Mouse (Mus musculus) CH12.LX (cell line): ENCODE measurements around the gene Eef1akmt4. TPM values are rescaled to one million over a fixed set of nuclear protein-coding genes. Genes with fewer than 3 reads are reported as not detected.

Experiments
- DNase-seq: peaks from one replicate; pipeline ENCODE4 v3.0.0-alpha.2; 2013; ENCODE audit errors: extremely low read depth
- H3K27ac ChIP-seq: 2 replicates; pipeline ENCODE4 v1.5.1; 2012; ENCODE audit warnings: low read depth, mild to moderate bottlenecking, control low read depth, moderate library complexity; ENCODE audit not compliant: insufficient read depth
- H3K27me3 ChIP-seq: replicated peaks from 2 replicates; pipeline ENCODE3; 2012; ENCODE audit warnings: inconsistent platforms
- H3K36me3 ChIP-seq, 2 experiments: replicated peaks in 1 of 2; 2 replicates each; pipeline versions ENCODE3 to v1.6.1; 2012; ENCODE audit warnings: inconsistent platforms in 1 of 2, low read length in 1 of 2, mild to moderate bottlenecking in 1 of 2, mixed read lengths in 1 of 2, moderate library complexity in 1 of 2; ENCODE audit not compliant: control insufficient read depth in 1 of 2, insufficient read depth in 1 of 2
- H3K4me1 ChIP-seq, 2 experiments: 2 replicates each; pipeline ENCODE4 v1.6.1; 2012; ENCODE audit warnings: inconsistent platforms in 1 of 2, moderate library complexity in 1 of 2; ENCODE audit not compliant: insufficient read depth in 2 of 2, control insufficient read depth in 1 of 2
- H3K4me2 ChIP-seq: 2 replicates; pipeline ENCODE4 v1.6.1; 2012; ENCODE audit warnings: low read depth, mild to moderate bottlenecking, control low read depth; ENCODE audit not compliant: poor library complexity, insufficient read depth, severe bottlenecking
- H3K4me3 ChIP-seq, 3 experiments: fragments of 150-350 bp in 1 of 3; sonication (generic) in 1 of 3; replicated peaks in 1 of 3; 2 replicates each; pipeline versions ENCODE3 to v1.5.1; 2011 to 2012; ENCODE audit warnings: low read depth in 2 of 3, low read length in 2 of 3, mild to moderate bottlenecking in 2 of 3, moderate library complexity in 2 of 3, control low read depth in 1 of 3, improper control_type of control experiment in 1 of 3, inconsistent platforms in 1 of 3, mixed read lengths in 1 of 3; ENCODE audit not compliant: poor library complexity in 1 of 3
- H3K79me2 ChIP-seq: replicated peaks from 2 replicates; pipeline ENCODE4 v1.6.1; 2012; ENCODE audit warnings: mild to moderate bottlenecking, moderate library complexity; ENCODE audit not compliant: control insufficient read depth, poor library complexity, insufficient read depth, severe bottlenecking; ENCODE audit errors: extremely low read depth
- H3K9ac ChIP-seq: 2 replicates; pipeline ENCODE4 v1.6.1; 2012; ENCODE audit warnings: low read depth, mild to moderate bottlenecking, control low read depth, moderate library complexity; ENCODE audit not compliant: insufficient read depth
- H3K9me3 ChIP-seq: replicated peaks from 2 replicates; pipeline ENCODE3; 2012; ENCODE audit warnings: low read length, inconsistent platforms, mixed read lengths
- CHD2 ChIP-seq: IDR thresholded peaks from 2 replicates; pipeline ENCODE4 v1.6.1; 2011; ENCODE audit warnings: low read length, improper control_type of control experiment
- IRF4 ChIP-seq: IDR thresholded peaks from 2 replicates; pipeline ENCODE4 v1.6.1; 2014; ENCODE audit warnings: low read depth, mild to moderate bottlenecking, inconsistent platforms, low read length, improper control_type of control experiment
- JUND ChIP-seq: conservative IDR thresholded peaks from 2 replicates; pipeline ENCODE4 v1.6.1; 2011; ENCODE audit warnings: low read depth, low read length, improper control_type of control experiment
- KAT2A ChIP-seq: IDR thresholded peaks from 2 replicates; pipeline ENCODE4 v1.6.1; 2012; ENCODE audit warnings: low read length, improper control_type of control experiment, inconsistent platforms; ENCODE audit not compliant: insufficient replicate concordance
- MXI1 ChIP-seq: IDR thresholded peaks from 2 replicates; pipeline ENCODE4 v1.6.1; 2011; ENCODE audit warnings: mild to moderate bottlenecking, low read depth, low read length, improper control_type of control experiment
- SIN3A ChIP-seq: IDR thresholded peaks from 2 replicates; pipeline ENCODE4 v1.6.1; 2012; ENCODE audit warnings: low read length, improper control_type of control experiment, inconsistent platforms
- TBP ChIP-seq: conservative IDR thresholded peaks from 2 replicates; pipeline ENCODE4 v1.6.1; 2011; ENCODE audit warnings: low read depth, low read length, improper control_type of control experiment
- USF1 ChIP-seq: IDR thresholded peaks from 2 replicates; pipeline ENCODE4 v1.6.1; 2014; ENCODE audit warnings: low read depth, mild to moderate bottlenecking, inconsistent platforms, low read length, improper control_type of control experiment
- USF2 ChIP-seq: conservative IDR thresholded peaks from 2 replicates; pipeline ENCODE4 v1.6.1; 2011; ENCODE audit warnings: low read depth, low read length, improper control_type of control experiment
- ZKSCAN1 ChIP-seq: IDR thresholded peaks from 2 replicates; pipeline ENCODE4 v1.6.1; 2012; ENCODE audit warnings: low read depth, inconsistent platforms, low read length, improper control_type of control experiment, borderline replicate concordance
- ZMIZ1 ChIP-seq: IDR thresholded peaks from 2 replicates; pipeline ENCODE4 v1.6.1; 2012; ENCODE audit warnings: low read depth, mild to moderate bottlenecking, inconsistent platforms, low read length, improper control_type of control experiment
- ZNF384 ChIP-seq: IDR thresholded peaks from 2 replicates; pipeline ENCODE4 v1.6.1; 2012; ENCODE audit warnings: low read depth, low read length, improper control_type of control experiment, inconsistent platforms
- dilution Hi-C: fragments of 300-500 bp; cut with MboI; formaldehyde crosslinking; loops from 2 replicates; pipeline ENCODE4 v1.14.3; 2020; ENCODE audit warnings: low sequenced_read_pairs; ENCODE audit not compliant: extremely low pct_unique_long_range_greater_than_20kb, extremely low pct_ligation_motif_present
- in situ Hi-C: fragments of 300-500 bp; cut with MboI; formaldehyde crosslinking; loops from 3 replicates; pipeline ENCODE4 v1.14.3; 2019; ENCODE audit warnings: low sequenced_read_pairs, low pct_ligation_motif_present, low pct_unique_long_range_greater_than_20kb, mixed read lengths
- polyA plus RNA-seq: library from polyadenylated mRNA; unstranded; fragments of >175 nt; gene quantifications from 2 replicates; pipeline ENCODE4 v1.2.1, GENCODE M21; 2012; ENCODE audit warnings: low read depth; ENCODE audit not compliant: insufficient read length
- total RNA-seq, 2 experiments: library from RNA; depleted of rRNA; stranded (reverse); fragments of 300-350 nt in 1 of 2; fragments of >200 nt in 1 of 2; gene quantifications; 2 replicates each; pipeline ENCODE4 v1.2.3; 2012 to 2014

Eef1akmt4 gene
- total and polyA plus RNA-seq, 3 experiments: 50.7 to 82.8 (median 53.3) TPM

GRCm38 (mm10) chr16:20623211-20623610, 11.8 kb downstream of the Eef1akmt4 start:
- Histone ChIP-seq H3K4me2 (no peak overlapping the region), H3K9ac (peak overlapping the region; percentile 72; the same call in 1 of the 2 replicates), H3K27me3 (no peaks in the 10 kb centered on the region), H3K4me1 (peaks cover 4 to 25% of the 10 kb centered on the region in 2 experiments; a peak in 3 of 4 replicates), H3K27ac (no peak overlapping the region), H3K4me3 (no peak overlapping the region), H3K79me2 (no peaks in the 10 kb centered on the region), H3K9me3 (peaks cover 17% of the 10 kb centered on the region), H3K36me3 (peaks cover 2 to 26% of the 10 kb centered on the region in 2 experiments)
- no peak for DNase-seq
- TF ChIP-seq ZKSCAN1 (no peak), KAT2A (no peak), ZMIZ1 (no peak), ZNF384 (no peak), JUND (no peak), USF1 (no peak), MXI1 (no peak), USF2 (no peak)
- in situ Hi-C loops: no loop called here
- dilution Hi-C loops: no loop called here

GRCm38 (mm10) chr16:20628871-20629391, 17.5 kb downstream of the Eef1akmt4 start:
- H3K4me2 ChIP-seq: no peak overlapping the region
- in situ Hi-C loops: no loop called here
- H3K27ac ChIP-seq: no peak overlapping the region
- H3K4me1 ChIP-seq: no peaks in the 10 kb centered on the region
- TF ChIP-seq SIN3A: no peak
- no peak for TF ChIP-seq USF1
- no peak for TF ChIP-seq IRF4
- TF ChIP-seq CHD2: no peak
- TF ChIP-seq TBP: no peak
- TF ChIP-seq, all 38 proteins: peak for 0
- Histone ChIP-seq H3K9ac (no peak overlapping the region), H3K4me3 (no peak overlapping the region), H3K9me3 (no peaks in the 10 kb centered on the region), H3K27me3 (no peaks in the 10 kb centered on the region), H3K36me3 (no peaks in the 10 kb centered on the region), H3K79me2 (no peaks in the 10 kb centered on the region)
- dilution Hi-C loops: no loop called here
- no peak for DNase-seq
